Mouse (Mus musculus): ENCODE results near the gene Cd276. TPM values are rescaled to one million over a fixed set of nuclear protein-coding genes. Genes with fewer than 3 reads are reported as not detected.

Cd276 gene
- polyA plus RNA-seq, 1 experiment: not detected

GRCm38 (mm10) chr9:58535447-58536134 is 19.6 kb downstream of the Cd276 start:
- H3K4me3 ChIP-seq (ENCODE audit: insufficient read depth, low read depth, low read length): no peak overlapping the region
- no peaks in the 10 kb centered on the region for H3K4me1 ChIP-seq (ENCODE audit: control insufficient read depth, insufficient read depth, insufficient read length, low read length)
- no peak overlapping the region for H3K27ac ChIP-seq (replicated peaks; ENCODE audit: low read depth, low read length)

GRCm38 (mm10) chr9:58534766-58535165 is 20.5 kb downstream of the Cd276 start:
- H3K4me3 ChIP-seq (ENCODE audit: insufficient read depth, low read depth, low read length): no peak overlapping the region
- H3K27ac ChIP-seq (replicated peaks; ENCODE audit: low read depth, low read length): no peak overlapping the region
- H3K4me1 ChIP-seq (ENCODE audit: control insufficient read depth, insufficient read depth, insufficient read length, low read length): no peaks in the 10 kb centered on the region

- no peak overlapping the region for H3K27ac ChIP-seq (replicated peaks; ENCODE audit: low read depth, low read length)
- H3K4me3 ChIP-seq (ENCODE audit: insufficient read depth, low read depth, low read length): no peak overlapping the region
- H3K4me1 ChIP-seq (ENCODE audit: control insufficient read depth, insufficient read depth, insufficient read length, low read length): no peaks in the 10 kb centered on the region
Observed at GRCm38 (mm10) chr9:58533322-58533721, 21.9 kb downstream of the Cd276 start.

- no peaks in the 10 kb centered on the region for H3K4me1 ChIP-seq (ENCODE audit: control insufficient read depth, insufficient read depth, insufficient read length, low read length)
Observed at GRCm38 (mm10) chr9:58532236-58532635, 23.0 kb downstream of the Cd276 start.

GRCm38 (mm10) chr9:58530407-58530806 is 24.8 kb downstream of the Cd276 start:
- H3K27ac ChIP-seq (replicated peaks; ENCODE audit: low read depth, low read length): no peak overlapping the region
- no peak overlapping the region for H3K4me3 ChIP-seq (ENCODE audit: insufficient read depth, low read depth, low read length)
- H3K4me1 ChIP-seq (ENCODE audit: control insufficient read depth, insufficient read depth, insufficient read length, low read length): no peaks in the 10 kb centered on the region

More at GRCm38 (mm10) chr9:58532236-58532635, 23.0 kb downstream of the Cd276 start:
- H3K4me3 ChIP-seq (ENCODE audit: insufficient read depth, low read depth, low read length): no peak overlapping the region
- no peak overlapping the region for H3K27ac ChIP-seq (replicated peaks; ENCODE audit: low read depth, low read length)

GRCm38 (mm10) chr9:58527841-58528240 is 27.4 kb downstream of the Cd276 start:
- H3K4me1 ChIP-seq (ENCODE audit: control insufficient read depth, insufficient read depth, insufficient read length, low read length): no peaks in the 10 kb centered on the region
- H3K4me3 ChIP-seq (ENCODE audit: insufficient read depth, low read depth, low read length): no peak overlapping the region
- H3K27ac ChIP-seq (replicated peaks; ENCODE audit: low read depth, low read length): no peak overlapping the region

GRCm38 (mm10) chr9:58525108-58525507 is 30.1 kb downstream of the Cd276 start:
- H3K4me1 ChIP-seq (ENCODE audit: control insufficient read depth, insufficient read depth, insufficient read length, low read length): peaks cover 13% of the 10 kb centered on the region; the same call in 1 of the 2 replicates
- H3K4me3 ChIP-seq (ENCODE audit: insufficient read depth, low read depth, low read length): no peak overlapping the region
- H3K27ac ChIP-seq (replicated peaks; ENCODE audit: low read depth, low read length): no peak overlapping the region

- no peak overlapping the region for H3K27ac ChIP-seq (replicated peaks; ENCODE audit: low read depth, low read length)
- H3K4me1 ChIP-seq (ENCODE audit: control insufficient read depth, insufficient read depth, insufficient read length, low read length): peaks cover 16% of the 10 kb centered on the region; the same call in 1 of the 2 replicates
- H3K4me3 ChIP-seq (ENCODE audit: insufficient read depth, low read depth, low read length): no peak overlapping the region
Observed at GRCm38 (mm10) chr9:58521883-58522423, 33.3 kb downstream of the Cd276 start.

- peaks cover 16% of the 10 kb centered on the region; the same call in 1 of the 2 replicates for H3K4me1 ChIP-seq (ENCODE audit: control insufficient read depth, insufficient read depth, insufficient read length, low read length)
- no peak overlapping the region for H3K4me3 ChIP-seq (ENCODE audit: insufficient read depth, low read depth, low read length)
- no peak overlapping the region for H3K27ac ChIP-seq (replicated peaks; ENCODE audit: low read depth, low read length)
Observed at GRCm38 (mm10) chr9:58520816-58521581, 34.2 kb downstream of the Cd276 start.

GRCm38 (mm10) chr9:58519953-58520352 is 35.3 kb downstream of the Cd276 start:
- Histone ChIP-seq H3K4me3 (ENCODE audit: insufficient read depth, low read depth, low read length) (no peak overlapping the region), H3K27ac (replicated peaks; ENCODE audit: low read depth, low read length) (no peak overlapping the region), H3K4me1 (ENCODE audit: control insufficient read depth, insufficient read depth, insufficient read length, low read length) (peaks cover 16% of the 10 kb centered on the region; the same call in 1 of the 2 replicates)

- peaks cover 16% of the 10 kb centered on the region; the same call in 1 of the 2 replicates for H3K4me1 ChIP-seq (ENCODE audit: control insufficient read depth, insufficient read depth, insufficient read length, low read length)
- no peak overlapping the region for H3K27ac ChIP-seq (replicated peaks; ENCODE audit: low read depth, low read length)
- H3K4me3 ChIP-seq (ENCODE audit: insufficient read depth, low read depth, low read length): no peak overlapping the region
Observed at GRCm38 (mm10) chr9:58517866-58518750, 37.1 kb downstream of the Cd276 start.

- Histone ChIP-seq H3K4me3 (ENCODE audit: insufficient read depth, low read depth, low read length) (no peak overlapping the region), H3K27ac (replicated peaks; ENCODE audit: low read depth, low read length) (no peak overlapping the region), H3K4me1 (ENCODE audit: control insufficient read depth, insufficient read depth, insufficient read length, low read length) (peaks cover 6% of the 10 kb centered on the region; the same call in 1 of the 2 replicates)
Observed at GRCm38 (mm10) chr9:58516480-58516879, 38.8 kb downstream of the Cd276 start.

GRCm38 (mm10) chr9:58513749-58514148 is 41.5 kb downstream of the Cd276 start:
- no peak overlapping the region for H3K4me3 ChIP-seq (ENCODE audit: insufficient read depth, low read depth, low read length)
- H3K4me1 ChIP-seq (ENCODE audit: control insufficient read depth, insufficient read depth, insufficient read length, low read length): peaks cover 2% of the 10 kb centered on the region; the same call in 1 of the 2 replicates
- no peak overlapping the region for H3K27ac ChIP-seq (replicated peaks; ENCODE audit: low read depth, low read length)

- no peaks in the 10 kb centered on the region for H3K4me1 ChIP-seq (ENCODE audit: control insufficient read depth, insufficient read depth, insufficient read length, low read length)
- H3K27ac ChIP-seq (replicated peaks; ENCODE audit: low read depth, low read length): no peak overlapping the region
- H3K4me3 ChIP-seq (ENCODE audit: insufficient read depth, low read depth, low read length): no peak overlapping the region
Observed at GRCm38 (mm10) chr9:58510452-58510851, 44.8 kb downstream of the Cd276 start.
